Mouse (Mus musculus): ENCODE measurements at regions not wholly inside any gene's neighbourhood (a gene's known extent, or its start where the extent isn't known, plus 50 kb on each side); places are given as distances from the start of the nearest gene placed in this dataset.

GRCm38 (mm10) chr3:36798160-36798823, 64.6 kb upstream of the 4932438A13Rik start:
- no peak overlapping the region for H3K4me3 ChIP-seq
- H3K27ac ChIP-seq (replicated peaks) = no peak overlapping the region
- no peaks in the 10 kb centered on the region for H3K4me1 ChIP-seq
- no peak for ATAC-seq (ENCODE audit: low FRiP score, low read depth)
- WGBS = 77% methylated on average over 13 of the region's 13 CpGs
- no peaks in the 10 kb centered on the region for H3K36me3 ChIP-seq
- H3K4me2 ChIP-seq (replicated peaks) = no peak overlapping the region
- no peak overlapping the region for H3K9ac ChIP-seq (replicated peaks)
- no peaks in the 10 kb centered on the region for H3K27me3 ChIP-seq
- H3K9me3 ChIP-seq = no peaks in the 10 kb centered on the region

GRCm38 (mm10) chr3:36810528-36810927, 52.4 kb upstream of the 4932438A13Rik start:
- ATAC-seq (ENCODE audit: low FRiP score, low read depth) = no peak
- no peaks in the 10 kb centered on the region for H3K9me3 ChIP-seq
- 87% methylated on average over 5 of the region's 5 CpGs for WGBS
- no peaks in the 10 kb centered on the region for H3K36me3 ChIP-seq
- no peak overlapping the region for H3K4me2 ChIP-seq (replicated peaks)
- H3K9ac ChIP-seq (replicated peaks) = no peak overlapping the region
- no peak overlapping the region for H3K4me3 ChIP-seq
- no peaks in the 10 kb centered on the region for H3K4me1 ChIP-seq
- H3K27ac ChIP-seq (replicated peaks) = no peak overlapping the region
- H3K27me3 ChIP-seq = no peaks in the 10 kb centered on the region

Data from midbrain, embryonic 12.5 days (tissue).